Mouse (Mus musculus): ENCODE measurements at regions not wholly inside any gene's neighbourhood (a gene's known extent, or its start where the extent isn't known, plus 50 kb on each side); places are given as distances from the start of the nearest gene placed in this dataset.

DNA sequence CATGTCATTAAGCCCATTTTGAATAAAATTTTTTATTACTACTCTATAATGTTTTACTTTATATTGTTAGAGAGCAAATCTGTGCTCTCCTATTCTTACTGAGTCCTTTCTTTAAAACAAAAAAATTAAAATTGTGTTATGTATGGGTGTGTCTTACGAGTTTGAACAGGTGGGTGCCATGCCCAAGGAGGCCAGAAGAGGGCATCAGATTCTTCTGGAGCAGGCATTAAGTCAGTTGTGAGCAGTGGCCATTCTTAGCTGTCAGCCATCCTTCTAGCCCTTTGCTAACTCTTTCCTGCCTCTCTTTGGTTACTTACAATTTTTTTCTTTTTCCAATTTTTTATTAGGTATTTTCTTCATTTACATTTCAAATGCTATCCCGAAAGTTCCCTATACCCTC, 63.6 kb upstream of the Fam98a start:
- H3K4me3 ChIP-seq (replicated peaks), result no peak overlapping the region
- ATAC-seq (replicated peaks; ENCODE audit: low FRiP score), result no peak
- no peak overlapping the region for H3K4me2 ChIP-seq
- no peaks in the 10 kb centered on the region for H3K36me3 ChIP-seq
- no peaks in the 10 kb centered on the region for H3K27me3 ChIP-seq
- no peak overlapping the region for H3K27ac ChIP-seq
- no peaks in the 10 kb centered on the region for H3K9me3 ChIP-seq (replicated peaks)
- no peak overlapping the region for H3K9ac ChIP-seq
- WGBS, result 84% methylated on average over 2 of the region's 2 CpGs
- no peaks in the 10 kb centered on the region for H3K4me1 ChIP-seq

DNA sequence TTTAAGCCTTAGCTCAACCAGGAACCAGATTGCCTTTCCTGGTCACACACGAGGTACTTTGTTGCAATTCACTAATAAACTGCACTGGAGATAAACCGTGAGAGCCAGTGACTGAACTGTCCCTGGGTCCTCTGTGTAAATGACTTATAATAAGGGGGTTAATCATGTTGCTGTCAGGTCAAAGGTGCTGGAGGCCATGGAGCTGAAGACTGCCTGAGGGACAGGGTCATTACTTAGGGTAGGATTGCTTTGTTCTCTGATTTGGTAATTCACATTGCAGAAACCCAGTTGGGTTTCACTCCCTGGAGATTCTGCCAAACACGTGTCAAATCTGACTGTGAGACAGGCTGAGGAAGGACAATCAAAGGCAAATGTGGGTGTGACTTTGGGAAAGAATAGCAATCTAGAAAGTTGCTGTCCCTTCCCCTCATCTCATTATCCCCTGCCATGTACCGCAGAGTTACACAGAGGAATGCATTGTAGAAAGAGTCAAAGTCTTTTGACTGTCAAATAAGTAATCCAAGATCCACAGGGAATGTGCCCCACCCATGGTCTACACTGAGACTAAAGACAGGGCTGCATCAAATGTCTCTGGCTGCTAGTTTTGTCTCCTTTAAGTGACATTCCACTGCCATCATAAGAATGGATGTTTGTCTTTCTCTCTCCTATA, 51.8 kb upstream of the Fam98a start:
- Histone ChIP-seq H3K9ac (no peak overlapping the region), H3K27me3 (no peaks in the 10 kb centered on the region), H3K4me1 (no peaks in the 10 kb centered on the region), H3K36me3 (no peaks in the 10 kb centered on the region), H3K9me3 (replicated peaks) (no peaks in the 10 kb centered on the region), H3K4me3 (replicated peaks) (no peak overlapping the region), H3K4me2 (no peak overlapping the region), H3K27ac (no peak overlapping the region)
- ATAC-seq (replicated peaks; ENCODE audit: low FRiP score), result 0 out of 2 replicates have a peak, but pooled peaks have one; percentile 22
- 15% methylated on average over 4 of the region's 4 CpGs for WGBS
